Mouse (Mus musculus) liver, embryonic 13.5 days (tissue): Measurements from ENCODE around the gene Gm42715. TPM values are rescaled to one million over a fixed set of nuclear protein-coding genes. Genes with fewer than 3 reads are reported as not detected.

Source experiments
- ATAC-seq: fragments of 200-750 bp; cut with Nextera tagmentation; 2 replicates; pipeline ENCODE4 v1.8.0; 2017; ENCODE audit warnings: low read depth, mild to moderate bottlenecking, moderate number of reproducible peaks, moderate library complexity
- DNase-seq: peaks from one replicate; pipeline ENCODE4 v3.0.0; 2022
- H3K27ac ChIP-seq: fragments of 300-500 bp; sonication (generic); 2 replicates; pipeline ENCODE4 v1.5.1; 2015; ENCODE audit warnings: moderate library complexity, mild to moderate bottlenecking, inconsistent platforms
- H3K27me3 ChIP-seq: fragments of 300-500 bp; sonication (generic); 2 replicates; pipeline ENCODE4 v1.6.1; 2015; ENCODE audit warnings: mild to moderate bottlenecking, inconsistent platforms
- H3K36me3 ChIP-seq: fragments of 300-500 bp; sonication (generic); 2 replicates; pipeline ENCODE4 v1.6.1; 2015; ENCODE audit warnings: mild to moderate bottlenecking, inconsistent platforms
- H3K4me1 ChIP-seq: fragments of 300-500 bp; sonication (generic); replicated peaks from 2 replicates; pipeline ENCODE4 v1.6.1; 2015; ENCODE audit warnings: inconsistent platforms
- H3K4me2 ChIP-seq: fragments of 300-500 bp; sonication (generic); 2 replicates; pipeline ENCODE4 v1.6.1; 2015; ENCODE audit warnings: inconsistent platforms, mild to moderate bottlenecking, moderate library complexity
- H3K4me3 ChIP-seq: fragments of 300-500 bp; sonication (generic); replicated peaks from 2 replicates; pipeline ENCODE4 v1.5.1; 2015; ENCODE audit warnings: mild to moderate bottlenecking, inconsistent platforms
- H3K9ac ChIP-seq: fragments of 300-500 bp; sonication (generic); 2 replicates; pipeline ENCODE4 v1.6.1; 2015; ENCODE audit warnings: mild to moderate bottlenecking, inconsistent platforms
- H3K9me3 ChIP-seq: fragments of 300-500 bp; sonication (generic); replicated peaks from 2 replicates; pipeline ENCODE4 v1.6.1; 2016; ENCODE audit warnings: inconsistent platforms
- WGBS: fragments of 180-500 bp; shearing (Covaris S2); methylation state at CpG from one replicate; pipeline ENCODE4 v1.1.7; 2015; ENCODE audit not compliant: insufficient replicate concordance; 5-methylcytosine and 5-hydroxymethylcytosine counted together
- microRNA-seq: library from miRNA; unstranded; fragments of <30 nt; microRNA quantifications from one replicate; pipeline ENCODE4, GENCODE M21; 2016
- polyA plus RNA-seq: library from polyadenylated mRNA; unstranded; fragments of >200 nt; fragmentation: Nextera tagmentation; extraction: Ambion mirVana; gene quantifications from 2 replicates; pipeline ENCODE4 v1.2.1, GENCODE M21; 2015

The Gm42715 gene
- polyA plus RNA-seq, 1 experiment from 2014 or later, result 6.1 TPM

DNA sequence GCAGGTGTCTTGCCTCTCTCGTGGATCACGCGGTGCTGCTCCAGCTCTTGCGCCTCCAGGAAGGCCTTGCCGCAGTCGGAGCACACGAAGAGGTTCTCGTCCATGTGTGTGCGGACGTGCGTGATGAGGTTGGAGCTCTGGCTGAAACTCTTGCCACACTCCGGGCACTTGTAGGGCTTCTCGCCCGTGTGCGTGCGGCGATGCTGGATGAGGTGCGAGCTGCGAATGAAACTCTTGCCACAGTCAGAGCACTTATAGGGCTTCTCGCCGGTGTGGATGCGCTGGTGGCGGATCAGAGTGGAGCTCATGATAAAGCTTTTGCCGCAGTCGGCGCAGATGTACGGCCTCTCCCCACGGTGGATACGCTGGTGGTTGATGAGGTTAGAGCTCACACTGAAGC, 91.6 kb downstream of the Gm42715 start:
- no peak overlapping the region for H3K9ac ChIP-seq
- WGBS, result 90% methylated on average over 29 of the region's 29 CpGs
- H3K4me1 ChIP-seq, result peaks cover 22% of the 10 kb centered on the region
- H3K27me3 ChIP-seq, result 0 out of 2 replicates have a peak, but pooled peaks cover 6% of the 10 kb centered on the region
- no peaks in the 10 kb centered on the region for H3K9me3 ChIP-seq
- peaks cover 46% of the 10 kb centered on the region for H3K36me3 ChIP-seq
- no peak for ATAC-seq
- H3K27ac ChIP-seq, result no peak overlapping the region
- H3K4me2 ChIP-seq, result no peak overlapping the region
- no peak overlapping the region for H3K4me3 ChIP-seq
- no peak for DNase-seq

DNA sequence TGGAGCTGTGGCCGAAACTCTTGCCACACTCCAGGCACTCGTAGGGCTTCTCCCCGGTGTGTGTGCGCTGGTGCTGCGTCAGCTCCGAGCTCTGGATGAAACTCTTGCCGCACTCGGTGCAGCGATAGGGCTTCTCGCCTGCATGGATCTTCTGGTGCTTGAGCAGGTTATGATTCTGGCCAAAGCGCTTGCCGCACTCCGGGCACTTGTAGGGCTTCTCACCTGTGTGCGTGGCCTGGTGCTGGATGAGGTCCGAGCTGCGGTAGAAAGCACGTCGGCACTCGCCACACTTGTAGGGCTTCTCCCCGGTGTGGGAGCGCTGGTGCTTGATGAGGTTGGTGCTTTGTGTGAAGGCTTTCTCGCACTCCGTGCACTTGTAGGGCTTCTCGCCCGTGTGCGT, 92.2 kb downstream of the Gm42715 start:
- peaks cover 46% of the 10 kb centered on the region for H3K36me3 ChIP-seq
- WGBS, result 93% methylated on average over 26 of the region's 26 CpGs
- ATAC-seq (no peak), DNase-seq (no peak)
- H3K4me2 ChIP-seq, result no peak overlapping the region
- H3K4me1 ChIP-seq, result peaks cover 22% of the 10 kb centered on the region
- no peak overlapping the region for H3K9ac ChIP-seq
- 0 out of 2 replicates have a peak, but pooled peaks cover 6% of the 10 kb centered on the region for H3K27me3 ChIP-seq
- H3K9me3 ChIP-seq, result no peaks in the 10 kb centered on the region
- no peak overlapping the region for H3K4me3 ChIP-seq
- no peak overlapping the region for H3K27ac ChIP-seq

DNA sequence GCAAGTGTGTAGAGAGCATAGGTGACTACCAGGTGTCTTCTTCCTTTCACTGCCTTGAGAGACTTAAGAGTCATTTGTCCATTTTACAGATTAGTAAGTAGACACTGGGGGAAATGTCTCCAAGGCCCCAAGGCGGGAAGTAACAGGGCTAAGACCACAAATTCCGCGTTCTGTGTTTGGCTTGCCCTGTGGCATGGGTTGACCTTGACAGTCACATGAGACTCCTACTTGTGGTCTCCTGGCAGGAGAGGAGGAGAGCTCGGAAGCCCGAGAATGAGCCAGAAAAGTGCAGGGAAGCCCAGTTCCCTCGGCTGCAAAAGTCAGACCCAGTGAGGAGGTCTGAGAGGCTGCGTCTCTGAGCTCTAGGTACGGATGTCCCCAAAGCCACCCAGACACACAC, 94.1 kb downstream of the Gm42715 start:
- no peak for ATAC-seq
- 0 out of 2 replicates have a peak, but pooled peaks cover 6% of the 10 kb centered on the region for H3K27me3 ChIP-seq
- H3K27ac ChIP-seq, result no peak overlapping the region
- H3K9ac ChIP-seq, result no peak overlapping the region
- H3K4me3 ChIP-seq, result 0 out of 2 replicates have a peak overlapping the region, but pooled peaks have one; percentile 78
- WGBS, result 89% methylated on average over 8 of the region's 8 CpGs
- no peak for DNase-seq
- peaks cover 38% of the 10 kb centered on the region for H3K36me3 ChIP-seq
- no peaks in the 10 kb centered on the region for H3K9me3 ChIP-seq
- H3K4me2 ChIP-seq, result peak overlapping the region; percentile 91; the same call in 1 of the 2 replicates
- H3K4me1 ChIP-seq, result peaks cover 22% of the 10 kb centered on the region

DNA sequence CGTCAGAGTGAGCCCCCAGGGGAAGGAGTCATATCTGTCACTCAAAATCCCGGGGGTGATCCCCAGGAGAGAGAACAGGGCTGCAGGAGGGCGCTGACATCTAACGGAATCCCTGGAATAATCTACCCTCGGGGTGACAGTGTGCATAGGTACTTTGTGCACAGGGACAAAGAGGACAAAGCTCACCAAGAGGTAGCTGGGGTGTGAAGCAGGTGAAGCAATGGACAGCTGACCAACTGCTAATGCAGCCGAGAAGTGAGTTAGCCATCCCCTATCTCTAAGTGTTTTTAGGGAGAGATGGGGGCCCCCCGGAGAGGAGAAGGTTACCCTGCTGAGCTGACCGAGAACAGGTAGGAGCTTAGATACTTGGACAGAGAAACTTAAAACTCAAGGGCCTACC, 94.7 kb downstream of the Gm42715 start:
- peaks cover 22% of the 10 kb centered on the region for H3K4me1 ChIP-seq
- H3K4me2 ChIP-seq, result peak overlapping the region; percentile 91
- WGBS, result 31% methylated on average over 8 of the region's 8 CpGs
- H3K36me3 ChIP-seq, result peaks cover 34% of the 10 kb centered on the region
- H3K27me3 ChIP-seq, result 0 out of 2 replicates have a peak, but pooled peaks cover 6% of the 10 kb centered on the region
- peak overlapping the region; percentile 78 for H3K4me3 ChIP-seq
- no peaks in the 10 kb centered on the region for H3K9me3 ChIP-seq
- no peak for DNase-seq
- ATAC-seq, result no peak
- H3K9ac ChIP-seq, result peak overlapping the region; percentile 87
- H3K27ac ChIP-seq, result peak overlapping the region; percentile 60

DNA sequence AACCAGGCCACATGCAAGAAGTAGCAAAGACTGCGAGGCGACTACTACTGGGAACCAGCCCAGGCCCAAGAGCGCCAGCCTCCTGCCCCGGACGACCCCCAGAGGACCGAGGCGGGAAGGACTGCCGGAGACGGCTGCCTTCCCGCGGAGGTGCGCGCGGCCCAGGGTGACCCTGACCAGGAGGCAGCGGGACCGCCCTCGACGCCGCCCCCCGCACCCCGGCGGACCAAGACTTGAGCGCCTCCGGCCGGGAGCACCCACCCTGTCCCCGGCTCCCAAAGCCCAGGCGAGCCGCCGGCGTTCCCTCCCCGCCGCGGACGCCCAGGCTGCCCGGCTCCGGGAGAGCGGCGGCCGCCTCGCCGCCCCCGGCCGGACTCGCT, 95.1 kb downstream of the Gm42715 start:
- Histone ChIP-seq H3K27me3 (0 out of 2 replicates have a peak, but pooled peaks cover 6% of the 10 kb centered on the region), H3K4me2 (peak overlapping the region; percentile 91), H3K9me3 (no peaks in the 10 kb centered on the region), H3K4me3 (peak overlapping the region; percentile 78), H3K9ac (peak overlapping the region; percentile 87), H3K36me3 (peaks cover 34% of the 10 kb centered on the region), H3K4me1 (peaks cover 22% of the 10 kb centered on the region), H3K27ac (peak overlapping the region; percentile 60)
- WGBS, result under 1% methylated on average over 33 of the region's 44 CpGs
- peak; percentile 41 for DNase-seq
- ATAC-seq, result peak; percentile 73

DNA sequence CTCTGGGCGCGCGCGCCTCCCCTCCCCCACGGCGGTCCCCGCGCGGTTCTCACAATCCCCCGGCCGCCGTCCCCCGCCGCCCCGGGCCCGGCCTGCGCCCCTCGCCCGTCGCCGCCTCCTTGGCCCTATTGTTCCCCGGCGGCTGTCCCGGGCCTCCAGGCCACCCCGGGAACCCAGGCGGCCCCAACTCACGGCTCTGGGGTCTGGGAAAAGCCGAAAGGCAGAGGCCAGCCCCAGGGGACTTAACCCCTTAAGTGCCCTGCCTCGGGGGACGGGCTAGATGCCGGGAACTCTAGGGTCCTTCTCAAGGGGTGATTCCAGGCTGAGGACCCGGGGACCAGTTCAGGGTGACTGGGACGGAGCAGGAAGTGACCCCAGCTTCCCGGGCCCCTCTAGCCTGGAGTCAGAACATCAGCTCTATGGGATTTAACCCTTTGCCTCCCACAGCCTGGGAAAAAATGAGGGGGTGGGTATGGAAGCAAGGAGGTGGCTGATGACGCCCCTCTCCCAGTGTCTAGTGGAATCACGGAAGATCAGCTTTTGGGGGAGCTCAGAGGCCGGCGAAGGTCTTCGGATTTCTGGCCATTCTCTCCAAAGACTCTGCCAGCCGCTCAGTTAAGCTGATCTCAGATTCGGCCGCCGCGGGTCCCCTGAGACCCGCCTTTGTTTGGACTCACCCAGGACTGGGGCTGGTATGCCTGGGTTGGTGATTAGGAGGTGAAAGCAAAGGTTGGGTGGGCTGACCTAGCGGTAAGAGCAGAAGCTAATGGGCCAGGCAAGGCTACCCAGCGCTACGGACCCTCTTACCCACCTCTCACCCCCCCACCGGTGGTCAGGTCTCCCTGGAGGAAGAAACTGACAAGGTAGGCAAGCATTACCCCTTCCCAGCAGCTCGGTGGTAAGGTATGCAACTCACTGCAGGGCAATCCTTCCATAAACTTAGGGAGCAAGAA, 95.8 kb downstream of the Gm42715 start, which contains the start of gene Zfp629:
Gene Zfp629 (minus strand): TSS at position 907 of the 953 bp plus-strand sequence.
- no peaks in the 10 kb centered on the region for H3K9me3 ChIP-seq
- H3K9ac ChIP-seq, result peak within 1 kb of the TSS; percentile 87
- H3K4me1 ChIP-seq, result peaks cover 22% of the 10 kb centered on the region
- peak within 1 kb of the TSS; percentile 78 for H3K4me3 ChIP-seq
- ATAC-seq, result peak; percentile 64
- 0 out of 2 replicates have a peak, but pooled peaks cover 6% of the 10 kb centered on the region for H3K27me3 ChIP-seq
- H3K4me2 ChIP-seq, result peak within 1 kb of the TSS; percentile 91
- WGBS, result under 1% methylated on average over 45 of the region's 50 CpGs
- H3K36me3 ChIP-seq, result peaks cover 28% of the 10 kb centered on the region
- DNase-seq, result peak; percentile 43
- peak within 1 kb of the TSS; percentile 60 for H3K27ac ChIP-seq

DNA sequence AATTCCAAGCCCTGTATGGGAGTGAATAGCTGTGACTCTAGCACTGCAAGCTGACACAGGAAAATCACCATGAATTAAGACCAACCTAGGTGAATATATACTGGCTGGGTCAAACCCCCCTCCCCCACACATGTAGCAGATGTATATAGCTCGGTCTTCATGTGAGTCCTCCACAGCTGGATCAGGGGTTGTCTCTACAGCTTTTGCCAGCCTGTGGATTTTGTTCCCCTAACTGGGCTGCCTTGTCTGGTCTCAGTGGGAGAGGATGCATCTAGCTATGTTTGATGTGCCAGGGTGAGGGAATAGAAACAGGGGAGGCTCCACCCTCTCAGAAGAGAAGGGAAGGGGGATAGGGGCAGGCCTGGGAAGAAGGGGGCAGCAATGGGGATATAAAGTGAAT, 97.0 kb downstream of the Gm42715 start:
- peaks cover 22% of the 10 kb centered on the region for H3K4me1 ChIP-seq
- WGBS, result 64% methylated on average over 1 of the region's 1 CpGs
- peaks cover 16% of the 10 kb centered on the region for H3K36me3 ChIP-seq
- H3K4me3 ChIP-seq, result no peak overlapping the region
- H3K27me3 ChIP-seq, result 0 out of 2 replicates have a peak, but pooled peaks cover 6% of the 10 kb centered on the region
- ATAC-seq (no peak), DNase-seq (no peak)
- no peak overlapping the region for H3K27ac ChIP-seq
- H3K9me3 ChIP-seq, result no peaks in the 10 kb centered on the region
- H3K4me2 ChIP-seq, result no peak overlapping the region
- H3K9ac ChIP-seq, result no peak overlapping the region

Small RNA genes within 50 kb of the gene (microRNA-seq; reads per million reads assigned to microRNA genes)
- gene Gm47278, result not detected
- gene Mir7060, result not detected

Other genes with a start within 250 kb of the Gm42715 start
- 138 and 169 TPM in 2 replicates for gene Sephs2, start 245.5 kb upstream of the Gm42715 start, polyA plus RNA-seq
- gene Itgal, start 223.3 kb upstream of the Gm42715 start, polyA plus RNA-seq, result 4.1 and 5.2 TPM in 2 replicates
- gene Zfp768, start 174.0 kb upstream of the Gm42715 start, polyA plus RNA-seq, result 3.1 and 3.5 TPM in 2 replicates
- gene Zfp747, start 143.5 kb upstream of the Gm42715 start, polyA plus RNA-seq, result 1.7 and 2.1 TPM in 2 replicates
- gene 9130019O22Rik, start 132.4 kb upstream of the Gm42715 start, polyA plus RNA-seq, result 1.3 and 1.4 TPM in 2 replicates
- 1.3 and 1.4 TPM in 2 replicates for gene E430018J23Rik, start 126.0 kb upstream of the Gm42715 start, polyA plus RNA-seq
- 1.1 and 1.8 TPM in 2 replicates for gene Zfp764, start 112.8 kb upstream of the Gm42715 start, polyA plus RNA-seq
- gene Zfp688, start 97.5 kb upstream of the Gm42715 start, polyA plus RNA-seq, result 9.1 and 10.4 TPM in 2 replicates
- 2.2 and 2.4 TPM in 2 replicates for gene Zfp689, start 70.4 kb upstream of the Gm42715 start, polyA plus RNA-seq
- 19.4 and 24.0 TPM in 2 replicates for gene Prr14, start 60.0 kb upstream of the Gm42715 start, polyA plus RNA-seq
- 3.6 and 3.7 TPM in 2 replicates for gene Fbrs, start 40.4 kb upstream of the Gm42715 start, polyA plus RNA-seq
- gene Srcap, start 7.6 kb upstream of the Gm42715 start, polyA plus RNA-seq, result 12.6 and 14.5 TPM in 2 replicates
- 3.3 and 4.0 TPM in 2 replicates for gene Tmem265, start 41.8 kb downstream of the Gm42715 start, polyA plus RNA-seq
- gene Phkg2, start 53.8 kb downstream of the Gm42715 start, polyA plus RNA-seq, result 19.3 and 20.2 TPM in 2 replicates
- 7.3 TPM in 2 replicates for gene Ccdc189, start 69.0 kb downstream of the Gm42715 start, polyA plus RNA-seq
- gene Rnf40, start 69.2 kb downstream of the Gm42715 start, polyA plus RNA-seq, result 18.8 and 25.3 TPM in 2 replicates
- 1.6 and 1.8 TPM in 2 replicates for gene Zfp629, start 96.2 kb downstream of the Gm42715 start, polyA plus RNA-seq
- 26.9 and 28.9 TPM in 2 replicates for gene Bcl7c, start 189.3 kb downstream of the Gm42715 start, polyA plus RNA-seq
- 1.8 and 2.2 TPM in 2 replicates for gene Ctf1, start 193.2 kb downstream of the Gm42715 start, polyA plus RNA-seq
- gene Ctf2, start 212.6 kb downstream of the Gm42715 start, polyA plus RNA-seq, result 0.07 and 0.16 TPM in 2 replicates
- gene Fbxl19, start 225.0 kb downstream of the Gm42715 start, polyA plus RNA-seq, result 3.1 and 3.3 TPM in 2 replicates